Mouse (Mus musculus) liver, adult 2 months (tissue): ENCODE data around the gene Glod4.

Experiments
- CTCF ChIP-seq: fragments of 200-500 bp; IDR thresholded peaks from 2 replicates; pipeline ENCODE4 v1.5.1; 2011; ENCODE audit warnings: low read depth, low read length, control low read depth
- POLR2A ChIP-seq: fragments of 200-500 bp; IDR thresholded peaks from 2 replicates; pipeline ENCODE4 v1.6.1; 2011; ENCODE audit warnings: low read length, control low read depth; ENCODE audit not compliant: insufficient read depth; ENCODE audit errors: extremely low read depth

GRCm38 (mm10) chr11:76121086-76121485 lies 122.4 kb downstream of the Glod4 start:
- TF ChIP-seq CTCF (no peak), POLR2A (no peak)
